Mouse (Mus musculus) monocyte, adult 2 months (primary cell): ENCODE data around the gene Cuedc2.

ENCODE experiments used
- DNase-seq, 2 experiments: peaks; one replicate each; pipeline ENCODE4 v3.0.0; 2022; ENCODE audit warnings: low spot score in 2 of 2, low read depth in 1 of 2

Cuedc2 gene

GRCm38 (mm10) chr19:46339287-46339971 lies 927 bp upstream of the Cuedc2 start:
- peak in 1 of 2 experiments; percentile 57 for DNase-seq

GRCm38 (mm10) chr19:46338942-46339286 lies 412 bp upstream of the Cuedc2 start:
- DNase-seq: no peak

- DNase-seq: no peak
Measured at GRCm38 (mm10) chr19:46337719-46338330, 677 bp downstream of the Cuedc2 start.

GRCm38 (mm10) chr19:46333906-46334305 lies 4.6 kb downstream of the Cuedc2 start:
- no peak for DNase-seq

- DNase-seq: no peak
Measured at GRCm38 (mm10) chr19:46332721-46333339, 5.7 kb downstream of the Cuedc2 start.

- DNase-seq: no peak
Measured at GRCm38 (mm10) chr19:46331936-46332335, 6.6 kb downstream of the Cuedc2 start.

- no peak for DNase-seq
Measured at GRCm38 (mm10) chr19:46331326-46331725, 7.2 kb downstream of the Cuedc2 start.

GRCm38 (mm10) chr19:46330696-46331095 lies 7.8 kb downstream of the Cuedc2 start:
- no peak for DNase-seq

- DNase-seq: peak; percentile 70 to 80
Measured at GRCm38 (mm10) chr19:46329951-46330350, 8.6 kb downstream of the Cuedc2 start.

- DNase-seq: no peak
Measured at GRCm38 (mm10) chr19:46329031-46329641, 9.4 kb downstream of the Cuedc2 start.

GRCm38 (mm10) chr19:46328081-46329030 lies 10.1 kb downstream of the Cuedc2 start, which contains the start of gene Fbxl15:
Fbxl15 (plus strand) TSS chr19:46328184.
- DNase-seq: peak; percentile 83 to 91

- DNase-seq: no peak
Measured at GRCm38 (mm10) chr19:46327531-46328064, 10.9 kb downstream of the Cuedc2 start.

GRCm38 (mm10) chr19:46326756-46327305 lies 11.7 kb downstream of the Cuedc2 start, which contains the start of gene Psd:
Psd (minus strand) TSS chr19:46327156.
- DNase-seq: no peak

- no peak for DNase-seq
Measured at GRCm38 (mm10) chr19:46326019-46326755, 12.3 kb downstream of the Cuedc2 start.

- no peak for DNase-seq
Measured at GRCm38 (mm10) chr19:46324918-46325317, 13.6 kb downstream of the Cuedc2 start.

GRCm38 (mm10) chr19:46324366-46324765 lies 14.1 kb downstream of the Cuedc2 start:
- DNase-seq: no peak

- no peak for DNase-seq
Measured at GRCm38 (mm10) chr19:46323716-46324115, 14.8 kb downstream of the Cuedc2 start.

- DNase-seq: no peak
Measured at GRCm38 (mm10) chr19:46322996-46323572, 15.4 kb downstream of the Cuedc2 start.
